Mouse (Mus musculus): ENCODE results near the gene Rtn4r. TPM values are rescaled to one million over a fixed set of nuclear protein-coding genes. Genes with fewer than 3 reads are reported as not detected.

Rtn4r gene
- polyA plus RNA-seq, 1 experiment, result 0.03 TPM

DNA sequence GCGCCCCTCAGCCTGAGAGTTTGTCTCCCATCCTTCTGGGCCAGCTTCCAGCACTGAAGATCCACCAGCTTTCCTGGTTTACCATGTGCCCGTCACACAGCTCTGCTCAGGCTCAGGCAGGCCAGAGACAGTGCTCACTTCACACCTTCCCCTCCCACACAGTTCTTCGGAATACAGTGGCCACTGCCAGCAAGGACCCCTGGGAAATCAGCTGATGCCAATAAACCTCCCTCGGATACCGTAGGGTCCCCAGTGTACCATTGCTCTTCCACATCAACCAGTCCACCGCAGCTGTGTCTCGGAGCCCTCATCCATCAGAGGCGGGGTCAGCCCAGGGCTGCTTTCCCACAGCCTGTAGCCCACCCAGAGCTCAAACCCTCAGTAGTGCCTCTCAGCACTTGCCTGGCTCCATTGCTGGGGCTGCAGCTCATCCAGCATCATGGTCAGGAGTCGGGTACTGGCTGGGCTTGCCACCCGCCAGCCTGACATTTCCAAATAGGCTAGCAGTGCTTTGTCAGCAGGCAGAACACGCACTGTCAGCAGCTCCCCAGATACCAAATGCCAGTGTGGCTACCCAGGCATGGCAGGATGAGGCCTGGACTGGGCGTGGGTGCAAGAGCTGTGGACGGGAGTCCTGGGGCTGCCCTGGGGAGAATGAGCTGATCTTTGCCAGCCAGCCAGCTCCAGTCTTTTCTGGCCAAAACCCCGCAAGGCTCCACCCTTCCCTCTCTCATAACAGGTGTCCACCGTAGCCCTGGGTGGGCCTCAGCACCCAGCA is 67.0 kb downstream of the Rtn4r start:
- TF ChIP-seq GATA1 (IDR thresholded peaks at IDR 0.05; ENCODE audit: low read length), result no peak

DNA sequence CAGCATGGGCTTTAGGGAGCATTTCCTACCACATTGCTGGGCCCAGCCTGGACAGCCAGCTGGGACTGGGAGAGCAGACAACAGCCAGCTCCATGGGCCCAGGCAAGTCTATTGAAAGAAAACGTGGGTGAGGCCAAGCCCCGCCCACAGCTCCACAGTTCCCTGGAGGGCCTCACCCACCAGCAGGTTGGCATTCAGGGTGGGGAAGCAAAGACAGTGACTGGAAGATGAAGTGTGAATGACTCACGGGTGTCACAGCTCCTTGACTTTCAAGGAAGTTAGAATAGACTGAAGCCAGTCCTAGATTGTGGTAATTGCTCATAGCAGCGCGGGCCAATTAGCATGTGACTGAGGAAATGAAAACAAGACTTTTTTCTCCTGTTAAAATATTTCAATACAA is 67.6 kb downstream of the Rtn4r start:
- TF ChIP-seq GATA1 (IDR thresholded peaks at IDR 0.05; ENCODE audit: low read length), result no peak

DNA sequence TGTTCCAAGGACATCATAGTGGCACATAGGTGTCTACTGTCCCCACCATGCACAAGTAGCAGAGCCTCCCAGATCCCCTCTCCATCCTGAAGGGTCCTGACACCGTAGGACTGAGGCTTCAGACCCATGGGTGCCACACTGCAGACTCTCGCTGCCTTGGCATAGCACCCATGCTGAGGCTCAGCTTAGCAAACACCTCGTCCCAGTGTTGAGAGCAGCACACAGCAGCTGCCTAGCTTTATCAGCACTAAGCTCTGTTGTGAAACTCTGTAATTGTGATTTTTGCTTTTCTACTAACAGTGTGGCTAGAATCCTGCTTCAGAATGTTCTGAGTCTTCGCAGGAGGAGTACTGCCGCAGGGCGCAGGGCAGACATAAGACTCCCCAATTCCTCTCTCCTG is 70.4 kb downstream of the Rtn4r start:
- no peak for TF ChIP-seq GATA1 (IDR thresholded peaks at IDR 0.05; ENCODE audit: low read length)

DNA sequence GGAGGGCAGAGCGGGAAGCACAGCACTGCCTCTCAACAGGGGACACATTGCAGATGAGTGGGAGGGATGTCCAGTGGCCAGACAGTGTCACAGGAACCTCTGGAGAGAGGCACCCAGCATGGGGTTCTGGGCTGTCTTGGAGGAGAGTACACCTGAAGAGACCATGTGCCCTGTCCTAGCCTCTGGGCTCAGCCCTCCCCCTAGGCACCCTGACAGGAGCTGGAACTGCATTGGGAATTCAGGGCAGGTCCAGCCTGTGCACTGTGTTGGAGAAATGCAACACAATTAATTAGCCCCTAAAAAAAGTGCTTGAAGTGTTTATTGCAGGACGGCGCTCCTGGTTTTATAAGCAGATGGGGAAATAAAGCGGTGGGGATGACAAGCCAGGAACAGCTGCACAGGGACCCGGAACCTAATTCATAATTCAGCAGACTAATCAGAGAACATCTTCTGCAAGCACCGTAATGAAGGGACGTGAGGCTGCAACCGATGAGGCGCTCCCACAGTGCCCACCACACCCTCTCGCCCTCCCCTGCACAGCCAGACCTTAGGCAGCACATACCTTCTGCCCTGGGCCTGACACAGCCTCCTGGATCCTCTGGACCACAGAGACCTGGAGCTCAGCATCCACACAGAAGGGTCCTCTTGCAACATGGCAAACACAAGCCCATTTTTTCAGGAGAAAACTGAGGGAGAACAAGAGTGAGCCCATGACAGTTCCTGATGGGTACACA is 71.1 kb downstream of the Rtn4r start:
- no peak for TF ChIP-seq GATA1 (IDR thresholded peaks at IDR 0.05; ENCODE audit: low read length)

DNA sequence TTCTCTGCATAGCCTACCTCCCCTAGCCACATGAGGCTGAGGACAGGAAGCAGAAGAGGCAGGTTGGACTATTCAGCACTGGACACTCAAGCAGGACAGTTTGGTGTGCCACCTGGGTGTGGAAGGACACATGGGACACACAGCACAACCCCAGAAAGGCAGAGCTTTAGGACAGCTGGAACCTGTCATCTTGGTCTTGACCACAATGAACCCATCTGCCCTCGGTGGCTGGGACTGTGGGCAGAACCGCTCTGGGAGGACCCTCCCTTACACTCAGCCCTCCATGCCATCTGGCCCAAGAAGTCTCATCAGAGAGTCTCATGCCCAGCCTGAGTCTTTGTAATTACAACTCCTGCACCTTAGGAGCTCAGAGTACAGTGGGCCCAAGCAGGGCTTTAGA is 72.6 kb downstream of the Rtn4r start:
- no peak for TF ChIP-seq GATA1 (IDR thresholded peaks at IDR 0.05; ENCODE audit: low read length)

DNA sequence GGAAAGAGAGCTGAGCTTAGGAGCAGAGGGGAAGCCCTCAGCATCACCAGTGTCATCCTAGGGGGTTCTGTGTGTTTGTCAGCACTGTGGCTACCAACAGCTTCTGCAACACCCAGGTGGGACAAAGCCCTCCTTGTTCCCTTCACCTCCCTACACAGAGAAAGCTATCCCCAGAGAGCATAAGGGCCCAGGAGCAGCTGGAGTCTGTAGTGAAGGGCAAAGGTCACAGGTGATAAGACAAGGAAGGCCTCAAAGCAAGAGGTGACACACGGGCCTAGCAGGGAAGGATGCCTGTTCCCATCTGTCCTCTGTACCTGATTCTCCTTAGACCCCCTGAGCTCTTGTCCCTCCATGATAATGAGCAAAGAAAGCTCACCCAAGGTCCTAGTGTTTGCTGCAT is 74.2 kb downstream of the Rtn4r start:
- no peak for TF ChIP-seq GATA1 (IDR thresholded peaks at IDR 0.05; ENCODE audit: low read length)

Other genes with a start within 250 kb of the Rtn4r start
- 0.28 and 0.68 TPM in 2 replicates for gene Gm20518, start 236.0 kb upstream of the Rtn4r start, polyA plus RNA-seq (2012)
- not detected in 2 replicates for gene Tssk1, start 233.4 kb upstream of the Rtn4r start, polyA plus RNA-seq (2012)
- 17.4 and 26.3 TPM in 2 replicates for gene Dgcr2, start 229.1 kb upstream of the Rtn4r start, polyA plus RNA-seq (2012)
- not detected in 2 replicates for gene Tssk2, start 229.0 kb upstream of the Rtn4r start, polyA plus RNA-seq (2012)
- gene Ess2, start 216.3 kb upstream of the Rtn4r start, polyA plus RNA-seq (2012), result 25.9 and 26.0 TPM in 2 replicates
- gene Gsc2, start 212.6 kb upstream of the Rtn4r start, polyA plus RNA-seq (2012), result not detected in 2 replicates
- gene Slc25a1, start 199.4 kb upstream of the Rtn4r start, polyA plus RNA-seq (2012), result 219 and 287 TPM in 2 replicates
- not detected in 2 replicates for gene Vpreb2, start 147.2 kb upstream of the Rtn4r start, polyA plus RNA-seq (2012)
- gene Dgcr6, start 74.8 kb upstream of the Rtn4r start, polyA plus RNA-seq (2012), result 41.0 and 45.2 TPM in 2 replicates
- gene Prodh, start 37.4 kb upstream of the Rtn4r start, polyA plus RNA-seq (2012), result 6.0 and 7.7 TPM in 2 replicates
- not detected in 2 replicates for gene Ccdc188, start 90.2 kb downstream of the Rtn4r start, polyA plus RNA-seq (2012)
- 3.8 and 4.3 TPM in 2 replicates for gene Zdhhc8, start 107.5 kb downstream of the Rtn4r start, polyA plus RNA-seq (2012)
- gene Trmt2a, start 121.0 kb downstream of the Rtn4r start, polyA plus RNA-seq (2012), result 90.5 and 92.7 TPM in 2 replicates
- gene Ranbp1, start 121.1 kb downstream of the Rtn4r start, polyA plus RNA-seq (2012), result 1,312 and 1,811 TPM in 2 replicates
- not detected in 2 replicates for gene Gm49776, start 130.7 kb downstream of the Rtn4r start, polyA plus RNA-seq (2012)
- 5.3 and 13.9 TPM in 2 replicates for gene Dgcr8, start 161.6 kb downstream of the Rtn4r start, polyA plus RNA-seq (2012)
- 36.6 and 47.4 TPM in 2 replicates for gene Tango2, start 220.5 kb downstream of the Rtn4r start, polyA plus RNA-seq (2012)
- 41.0 and 49.1 TPM in 2 replicates for gene Arvcf, start 220.5 kb downstream of the Rtn4r start, polyA plus RNA-seq (2012)

Data from G1E-ER4 (cell line).